Mouse (Mus musculus) large intestine, adult 2 months (tissue): ENCODE data around the gene Rims1. TPM values are rescaled to one million over a fixed set of nuclear protein-coding genes. Genes with fewer than 3 reads are reported as not detected.

Source experiments
- DNase-seq: peaks from one replicate; pipeline ENCODE4 v3.0.0-alpha.2; 2012; ENCODE audit warnings: low read depth, low spot score
- WGBS: fragments of 180-500 bp; shearing (Covaris S2); methylation state at CpG from one replicate; pipeline ENCODE4 v1.1.7; 2018; 5-methylcytosine and 5-hydroxymethylcytosine counted together
- polyA plus RNA-seq: library from polyadenylated mRNA; depleted of rRNA; stranded (reverse); fragments of >200 nt; gene quantifications from 2 replicates; pipeline ENCODE4 v1.2.3, GENCODE M21; 2012

The Rims1 gene
- polyA plus RNA-seq, 1 experiment: 3.7 TPM

DNA sequence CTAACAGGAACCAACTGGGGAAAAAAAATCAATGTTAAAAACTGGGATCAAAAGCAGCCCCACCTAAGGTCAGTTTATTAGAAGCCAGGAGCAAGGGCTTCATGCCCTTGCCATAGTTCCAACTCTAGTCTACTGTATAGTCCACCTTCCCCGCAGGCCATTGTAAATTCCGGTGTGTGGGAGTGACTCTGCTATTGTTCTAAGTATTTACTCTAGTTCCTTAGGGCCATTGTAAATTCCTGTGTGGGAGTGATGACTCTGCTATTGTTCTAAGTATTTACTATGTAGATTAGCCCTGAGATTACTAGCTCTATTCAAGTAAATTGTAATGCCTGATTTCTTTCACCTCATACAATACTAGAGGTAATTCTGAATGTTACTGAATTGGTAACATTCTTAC, 339.2 kb downstream of the Rims1 start:
- WGBS: 13% methylated on average over 2 of the region's 2 CpGs

DNA sequence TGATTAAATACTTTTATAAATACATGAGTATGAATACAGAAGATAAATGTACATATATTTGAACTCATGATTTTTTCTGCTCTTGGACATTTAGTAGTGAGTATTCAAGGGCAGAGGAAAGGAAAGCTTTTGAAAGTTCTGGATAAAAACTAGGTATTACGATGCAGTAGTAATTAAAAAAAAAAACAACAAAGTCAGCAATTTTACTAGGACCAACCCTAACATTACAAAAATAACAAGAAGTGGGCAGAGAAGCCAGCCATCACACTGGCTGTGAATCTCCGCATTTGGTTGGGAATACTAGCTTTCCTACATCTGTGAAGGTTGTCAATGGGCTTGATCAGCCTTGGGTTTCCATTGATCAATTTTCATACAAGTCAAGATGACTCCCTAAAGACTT, 381.8 kb downstream of the Rims1 start:
- 86% methylated on average over 2 of the region's 2 CpGs for WGBS
- DNase-seq: no peak

More for the DNA sequence above, 339.2 kb downstream of the Rims1 start:
- DNase-seq: no peak

DNA sequence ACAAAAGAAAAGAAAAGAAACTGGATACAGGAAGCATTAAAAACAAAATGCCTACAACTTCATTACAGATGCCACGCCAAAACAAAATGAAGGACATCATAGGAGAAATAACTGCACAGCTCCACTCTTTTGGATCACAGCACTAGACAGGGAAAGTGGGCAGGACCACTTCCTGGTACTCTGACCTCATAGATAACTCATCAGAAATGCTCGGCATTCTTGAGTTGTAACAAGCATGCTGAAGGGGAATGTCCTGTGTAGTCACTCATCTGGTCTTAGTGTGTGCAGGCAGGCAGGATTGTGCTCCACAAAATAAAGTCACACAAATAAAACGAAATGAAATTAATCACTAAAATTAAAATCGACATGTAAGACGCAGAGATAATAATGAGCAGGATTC, 383.7 kb downstream of the Rims1 start:
- 61% methylated on average over 5 of the region's 5 CpGs for WGBS

GRCm38 (mm10) chr1:22410173-22410572, 395.6 kb downstream of the Rims1 start:
- no peak for DNase-seq
- 81% methylated on average over 7 of the region's 7 CpGs for WGBS

More for the DNA sequence above, 383.7 kb downstream of the Rims1 start:
- DNase-seq: no peak

DNA sequence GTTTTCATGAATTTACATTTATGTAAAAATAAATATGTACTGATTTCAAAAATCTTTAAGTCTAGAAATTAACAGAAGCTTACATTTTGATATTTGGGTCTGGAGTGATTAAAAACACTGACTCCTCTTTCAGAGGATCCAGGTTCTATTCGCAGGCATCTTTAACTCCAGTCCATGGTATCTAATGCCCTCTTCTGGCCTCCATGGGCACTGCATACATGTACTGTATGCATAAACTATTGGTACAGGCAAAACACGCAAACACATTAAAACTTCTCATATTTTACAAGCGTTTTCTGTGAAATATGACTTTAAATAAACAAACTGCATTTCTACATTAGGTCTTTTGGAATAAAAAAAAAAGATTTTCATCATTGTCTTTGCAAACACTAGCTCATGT, 419.4 kb downstream of the Rims1 start:
- 71% methylated on average over 3 of the region's 3 CpGs for WGBS
- DNase-seq: no peak

- 75% methylated on average over 5 of the region's 5 CpGs for WGBS
- DNase-seq: no peak
Measured at GRCm38 (mm10) chr1:22377652-22378051, 428.1 kb downstream of the Rims1 start.

GRCm38 (mm10) chr1:22377062-22377461, 428.7 kb downstream of the Rims1 start:
- DNase-seq: no peak
- WGBS: 56% methylated on average over 6 of the region's 6 CpGs

DNA sequence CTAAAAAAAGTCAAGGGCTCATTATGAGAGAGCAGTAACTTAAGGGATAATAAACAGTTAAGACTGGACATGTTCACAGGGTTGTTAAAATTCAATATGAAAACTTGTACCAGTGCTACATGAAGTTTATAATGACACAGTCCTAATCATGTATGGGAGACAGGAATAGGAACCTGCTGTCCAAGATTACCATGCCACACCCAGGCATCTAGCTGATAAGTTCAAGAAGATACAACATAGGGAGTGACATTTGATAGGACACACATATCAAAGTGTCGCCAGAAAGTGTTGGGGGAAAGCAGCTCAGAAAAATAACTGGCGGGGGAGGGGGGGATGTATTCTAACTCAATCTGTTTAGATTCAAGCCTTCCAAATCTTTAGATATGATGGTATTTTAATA, 449.6 kb downstream of the Rims1 start:
- 78% methylated on average over 2 of the region's 2 CpGs for WGBS
- no peak for DNase-seq

DNA sequence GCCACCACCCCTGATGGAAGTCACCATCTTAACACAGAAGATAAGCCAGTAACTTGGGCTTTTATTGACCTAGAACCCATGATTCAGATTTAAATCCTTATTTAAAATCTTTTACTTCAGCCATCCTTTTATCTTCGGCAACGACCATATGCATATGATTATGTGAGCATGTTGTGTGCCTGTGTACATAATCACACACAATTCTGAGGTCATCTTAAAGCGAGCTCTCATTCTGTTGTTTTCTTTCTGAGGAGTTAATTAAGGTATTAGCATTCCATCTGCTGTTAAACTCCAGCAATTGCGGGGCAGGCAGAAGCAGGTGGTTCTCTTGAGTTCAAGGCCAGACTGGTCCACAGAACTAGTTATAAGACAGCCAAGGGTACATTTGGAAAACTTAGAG, 452.1 kb downstream of the Rims1 start:
- no peak for DNase-seq
- 69% methylated on average over 4 of the region's 4 CpGs for WGBS

DNA sequence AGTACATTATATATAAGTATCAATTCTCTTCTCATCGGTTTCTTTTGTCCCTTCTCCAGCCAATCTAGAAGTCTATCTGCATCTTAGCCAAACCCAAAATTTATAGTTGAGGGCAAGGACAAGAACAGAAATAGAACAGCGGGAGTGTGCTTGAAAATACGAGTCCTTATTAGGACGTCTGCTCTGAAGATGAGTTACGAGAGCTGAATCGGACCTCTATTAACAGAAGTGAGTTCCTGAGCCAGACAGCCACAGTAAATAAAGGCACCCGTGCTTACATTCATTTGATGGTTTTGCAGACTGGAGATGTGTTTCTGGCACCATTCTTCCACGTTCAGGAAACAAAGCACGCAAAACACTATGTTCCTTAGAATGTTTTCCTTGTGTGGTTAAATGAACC, 466.9 kb downstream of the Rims1 start:
- no peak for DNase-seq
- 58% methylated on average over 9 of the region's 9 CpGs for WGBS

DNA sequence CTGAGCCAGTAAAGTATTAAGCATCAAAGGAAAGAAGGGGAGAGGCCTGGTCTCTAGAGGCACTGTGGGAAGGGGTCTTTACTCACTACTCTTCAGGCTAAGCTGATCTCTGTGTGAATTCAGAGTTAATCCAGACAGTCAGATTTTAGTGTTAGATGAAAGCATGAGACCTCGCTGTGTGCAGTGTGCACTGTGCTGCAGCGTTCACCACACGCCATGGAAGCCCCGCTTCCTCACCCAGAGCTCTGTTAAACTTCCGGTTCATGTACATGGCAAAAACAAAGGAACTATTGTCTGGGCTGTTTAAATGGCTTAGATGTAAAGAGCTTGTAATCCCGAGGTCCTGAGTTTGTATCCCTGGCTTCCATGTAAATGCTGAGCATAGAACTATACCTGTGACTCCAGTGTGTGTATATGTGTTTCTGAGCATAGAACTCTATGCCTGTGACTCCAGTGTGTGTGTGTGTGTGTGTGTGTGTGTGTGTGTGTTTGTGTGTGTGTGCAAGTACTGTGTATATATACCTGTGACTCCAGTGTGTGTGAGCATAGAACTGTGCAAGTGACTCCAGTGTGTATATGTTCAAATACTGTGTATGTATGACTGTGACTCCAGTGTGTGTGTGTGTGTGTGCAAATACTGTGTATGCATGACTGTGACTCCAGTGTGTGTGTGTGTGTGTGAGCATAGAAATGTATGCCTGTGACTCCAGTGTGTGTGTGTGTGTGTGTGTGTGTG, 484.7 kb downstream of the Rims1 start:
- 51% methylated on average over 6 of the region's 6 CpGs for WGBS
- no peak for DNase-seq

DNA sequence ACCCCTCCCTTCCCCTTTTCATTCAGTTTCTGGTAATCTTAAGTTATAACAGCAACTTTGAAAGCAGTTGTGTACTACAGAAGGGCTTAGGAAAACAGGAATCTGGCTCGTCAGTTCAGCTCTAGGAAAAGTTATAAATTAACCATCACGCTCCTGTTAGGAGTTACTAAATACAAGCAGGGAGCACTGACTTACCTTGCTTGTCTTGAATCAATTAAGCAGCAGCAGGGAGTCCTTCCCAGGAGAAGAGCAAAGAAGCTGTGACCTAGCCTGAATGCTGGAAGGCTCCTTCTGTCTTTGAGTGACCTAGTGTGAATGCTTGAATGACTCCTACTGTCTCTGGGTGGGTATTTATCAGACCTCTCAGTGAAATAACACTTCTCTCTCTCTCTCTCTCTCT, 490.3 kb downstream of the Rims1 start:
- 13% methylated on average over 2 of the region's 2 CpGs for WGBS
- no peak for DNase-seq

GRCm38 (mm10) chr1:22311471-22311870, 494.3 kb downstream of the Rims1 start:
- WGBS: 73% methylated on average over 7 of the region's 7 CpGs
- DNase-seq: no peak

DNA sequence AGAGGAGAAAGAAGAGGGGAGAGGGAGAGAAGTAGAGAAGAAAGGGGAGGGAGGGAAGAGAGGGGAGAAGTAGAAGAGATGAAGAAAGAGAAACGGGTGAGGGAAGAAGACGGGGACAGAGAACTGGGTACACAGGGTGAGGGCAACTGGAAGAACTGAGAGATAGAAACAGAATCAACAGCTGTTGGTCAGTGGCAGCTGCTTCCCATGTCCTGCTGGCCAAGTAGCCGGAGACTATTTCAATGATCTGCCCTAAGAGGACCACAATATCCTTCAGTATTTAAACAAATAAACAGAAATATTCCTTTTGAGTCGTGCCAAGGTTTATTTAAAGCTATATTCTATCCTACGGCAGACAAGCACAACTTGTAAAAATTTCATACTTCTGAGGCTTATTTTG, 499.3 kb downstream of the Rims1 start:
- WGBS: 54% methylated on average over 5 of the region's 5 CpGs
- no peak for DNase-seq

- no peak for DNase-seq
- 64% methylated on average over 1 of the region's 1 CpGs for WGBS
Measured at GRCm38 (mm10) chr1:22305932-22306331, 499.9 kb downstream of the Rims1 start.

DNA sequence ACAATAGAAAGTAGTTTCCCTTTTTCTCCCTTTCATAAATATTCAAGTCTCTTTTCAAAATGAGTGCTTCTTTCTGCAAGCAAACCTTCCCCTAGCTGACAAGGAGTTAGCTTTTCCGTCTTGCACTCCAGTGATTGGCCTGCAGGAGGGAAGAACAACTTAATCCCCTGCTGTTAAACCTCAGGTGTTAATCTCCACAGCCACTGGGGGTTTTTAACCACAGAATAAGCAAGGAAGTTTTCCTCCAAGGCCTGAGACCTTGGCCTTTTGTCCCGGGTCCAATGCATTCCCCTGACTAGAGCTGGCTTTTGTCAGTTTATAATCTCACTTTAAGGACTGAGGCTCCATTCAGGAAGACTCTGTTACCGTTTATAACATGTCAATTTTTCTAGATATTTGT, 511.8 kb downstream of the Rims1 start:
- DNase-seq: no peak

DNA sequence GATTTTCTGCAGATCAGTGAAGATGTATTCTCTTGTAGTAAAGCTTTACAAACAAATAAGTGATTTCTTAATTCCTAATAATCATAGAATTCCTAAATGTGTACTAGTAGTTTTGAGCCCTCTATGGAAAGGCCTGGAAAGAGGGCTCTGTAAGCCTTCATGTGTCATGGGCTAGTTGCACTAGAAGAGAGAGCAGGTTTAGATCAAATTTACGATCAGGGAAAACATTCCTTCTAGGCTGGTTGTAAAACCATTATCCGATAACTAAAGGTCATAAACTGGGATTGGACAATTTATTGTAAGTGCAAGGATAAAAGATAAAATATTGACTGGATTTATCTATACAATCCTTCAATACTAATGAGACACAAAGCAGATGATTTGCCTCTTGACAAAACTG, 512.5 kb downstream of the Rims1 start:
- WGBS: 14% methylated on average over 2 of the region's 2 CpGs
- DNase-seq: no peak

More for the DNA sequence above, 511.8 kb downstream of the Rims1 start:
- WGBS: 13% methylated on average over 3 of the region's 3 CpGs

GRCm38 (mm10) chr1:22286807-22287206, 519.0 kb downstream of the Rims1 start:
- DNase-seq: no peak
- 55% methylated on average over 2 of the region's 2 CpGs for WGBS

- no peak for DNase-seq
- WGBS: 62% methylated on average over 1 of the region's 1 CpGs
Measured at GRCm38 (mm10) chr1:22279954-22280353, 525.8 kb downstream of the Rims1 start.

GRCm38 (mm10) chr1:22274081-22274480, 531.7 kb downstream of the Rims1 start:
- DNase-seq: no peak
- 46% methylated on average over 2 of the region's 2 CpGs for WGBS

DNA sequence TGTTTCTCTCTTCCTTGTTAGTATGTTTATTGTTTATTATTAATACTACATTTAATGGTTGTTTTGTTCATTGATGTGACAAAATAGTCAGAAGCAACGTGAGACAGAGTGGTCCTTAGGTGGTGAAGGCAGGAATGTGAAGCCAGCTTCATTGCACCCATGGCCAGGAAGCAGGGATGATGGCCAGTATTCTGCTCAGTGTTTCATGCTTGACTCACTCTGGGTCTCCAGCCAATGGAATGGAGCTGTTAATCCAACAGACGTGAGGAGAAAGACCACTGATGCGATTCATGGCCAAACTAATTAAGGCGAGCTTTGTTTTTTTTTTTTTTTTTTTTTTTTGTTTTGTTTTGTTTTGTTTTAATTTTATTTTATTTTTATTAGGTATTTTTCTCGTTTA, 535.7 kb downstream of the Rims1 start:
- DNase-seq: no peak
- WGBS: 57% methylated on average over 5 of the region's 5 CpGs
